Mouse (Mus musculus): Measurements from ENCODE around the gene Mybpc2. TPM values are rescaled to one million over a fixed set of nuclear protein-coding genes. Genes with fewer than 3 reads are reported as not detected.

Mybpc2 gene
- polyA plus RNA-seq, 1 experiment from 2014 or later: 0.10 TPM

DNA sequence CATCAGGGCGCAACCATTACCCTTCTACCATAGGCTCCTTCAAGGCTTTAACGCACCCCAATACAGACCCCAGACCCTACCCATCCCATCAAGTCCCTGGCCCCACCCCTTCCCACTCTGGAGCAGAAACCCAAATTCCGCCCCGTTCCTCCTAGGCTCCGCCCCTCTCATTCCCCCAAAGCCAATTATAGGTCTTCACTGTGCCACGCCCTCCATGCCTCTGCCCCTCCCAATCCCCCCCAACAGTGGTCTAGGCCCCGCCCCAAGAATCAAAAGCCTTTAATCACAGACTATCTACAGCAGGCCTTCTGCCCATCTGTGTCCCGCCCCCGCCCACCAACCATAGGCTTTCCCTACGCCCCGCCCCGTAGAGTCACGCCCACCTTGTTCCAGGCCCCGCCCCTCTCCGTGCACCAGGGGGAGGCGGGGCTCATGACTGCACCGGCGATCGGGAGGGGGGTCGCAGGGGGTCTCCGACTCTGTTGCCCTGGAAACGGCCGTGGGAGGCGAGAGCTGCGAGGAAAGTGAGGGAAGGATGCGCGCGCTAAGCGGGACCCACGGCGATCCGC is 28.8 kb upstream of the Mybpc2 start:
- Histone ChIP-seq H3K9me3 (no peaks in the 10 kb centered on the region), H3K4me1 (replicated peaks) (peaks cover 18% of the 10 kb centered on the region), H3K27ac (peak overlapping the region; percentile 92), H3K27me3 (ENCODE audit: insufficient read depth, poor library complexity, severe bottlenecking) (0 out of 2 replicates have a peak, but pooled peaks cover 3% of the 10 kb centered on the region), H3K36me3 (peaks cover 33% of the 10 kb centered on the region), H3K4me3 (peak overlapping the region; percentile 92)
- WGBS: under 1% methylated on average over 32 of the region's 32 CpGs
- DNase-seq (ENCODE audit: low spot score): peak; percentile 92

DNA sequence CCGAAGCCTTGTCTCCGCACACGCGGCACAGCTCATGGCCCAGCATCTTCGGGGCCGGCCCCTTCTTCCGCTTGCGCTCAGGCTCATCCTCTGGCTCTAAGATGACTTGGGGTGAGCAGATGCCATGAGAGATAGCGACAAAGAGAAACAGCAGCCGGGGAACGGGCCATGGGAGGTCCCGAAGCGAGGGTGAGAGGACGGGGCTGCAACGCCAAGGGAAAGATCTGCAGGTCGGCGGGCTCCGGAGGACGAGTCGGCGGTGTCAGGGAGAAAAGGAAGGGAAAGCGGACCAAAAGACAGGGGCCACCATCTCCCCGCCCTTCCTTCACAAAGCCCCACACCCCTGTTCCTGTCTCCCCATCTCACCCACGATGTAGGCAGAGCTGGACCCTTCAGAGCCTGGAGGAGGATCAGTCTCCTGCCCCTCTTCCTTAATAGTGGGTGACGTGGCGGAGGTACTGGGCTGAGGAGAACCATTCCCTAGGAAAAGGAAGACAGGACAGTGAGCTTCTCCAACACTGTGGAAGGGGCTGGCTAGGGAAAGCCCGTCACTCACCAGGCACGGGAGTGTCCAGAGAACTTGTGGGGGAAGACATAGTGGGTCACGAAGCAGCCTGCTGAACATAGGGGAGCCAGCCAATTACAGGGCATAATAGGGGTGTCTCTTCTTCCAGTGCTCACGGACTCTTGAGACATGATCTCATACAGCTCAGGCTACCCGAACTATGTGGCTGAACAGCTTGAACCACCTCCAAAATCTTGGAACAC is 27.9 kb upstream of the Mybpc2 start:
- H3K4me3 ChIP-seq: peak overlapping the region; percentile 92
- 86% methylated on average over 31 of the region's 31 CpGs for WGBS
- no peak for DNase-seq (ENCODE audit: low spot score)
- H3K9me3 ChIP-seq: no peaks in the 10 kb centered on the region
- 0 out of 2 replicates have a peak, but pooled peaks cover 3% of the 10 kb centered on the region for H3K27me3 ChIP-seq (ENCODE audit: insufficient read depth, poor library complexity, severe bottlenecking)
- H3K27ac ChIP-seq: no peak overlapping the region
- H3K36me3 ChIP-seq: peaks cover 33% of the 10 kb centered on the region
- H3K4me1 ChIP-seq (replicated peaks): peaks cover 28% of the 10 kb centered on the region

GRCm38 (mm10) chr7:44551731-44552130 is 27.3 kb upstream of the Mybpc2 start:
- Histone ChIP-seq H3K36me3 (peaks cover 36% of the 10 kb centered on the region), H3K4me3 (0 out of 2 replicates have a peak overlapping the region, but pooled peaks have one; percentile 9), H3K4me1 (replicated peaks) (peaks cover 34% of the 10 kb centered on the region), H3K9me3 (0 out of 2 replicates have a peak, but pooled peaks cover under 1% of the 10 kb centered on the region), H3K27me3 (ENCODE audit: insufficient read depth, poor library complexity, severe bottlenecking) (0 out of 2 replicates have a peak, but pooled peaks cover 3% of the 10 kb centered on the region), H3K27ac (no peak overlapping the region)
- WGBS: 77% methylated on average over 22 of the region's 22 CpGs
- no peak for DNase-seq (ENCODE audit: low spot score)

- Histone ChIP-seq H3K4me1 (replicated peaks) (peaks cover 35% of the 10 kb centered on the region), H3K27ac (no peak overlapping the region), H3K27me3 (ENCODE audit: insufficient read depth, poor library complexity, severe bottlenecking) (0 out of 2 replicates have a peak, but pooled peaks cover 3% of the 10 kb centered on the region), H3K36me3 (peaks cover 41% of the 10 kb centered on the region), H3K4me3 (no peak overlapping the region), H3K9me3 (0 out of 2 replicates have a peak, but pooled peaks cover 5% of the 10 kb centered on the region)
- WGBS: 93% methylated on average over 21 of the region's 21 CpGs
- DNase-seq (ENCODE audit: low spot score): no peak
Measured at GRCm38 (mm10) chr7:44551301-44551700, 26.8 kb upstream of the Mybpc2 start.

DNA sequence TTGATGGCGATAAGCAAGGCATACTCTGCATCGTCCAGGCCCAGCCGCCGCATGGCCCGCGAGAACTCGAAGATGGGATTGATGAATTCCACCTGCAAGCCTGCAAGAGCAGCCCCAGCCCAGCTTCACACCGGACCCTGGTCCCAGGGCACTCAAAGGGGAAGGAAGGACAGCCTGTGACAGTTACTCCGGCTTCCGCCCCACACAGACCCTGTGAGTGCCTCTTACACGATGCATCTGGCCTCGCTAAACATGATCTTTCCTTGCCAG is 25.9 kb upstream of the Mybpc2 start:
- H3K36me3 ChIP-seq: peaks cover 49% of the 10 kb centered on the region
- no peak overlapping the region for H3K27ac ChIP-seq
- WGBS: 96% methylated on average over 12 of the region's 12 CpGs
- H3K4me1 ChIP-seq (replicated peaks): peaks cover 35% of the 10 kb centered on the region
- H3K4me3 ChIP-seq: no peak overlapping the region
- H3K9me3 ChIP-seq: peaks cover 8% of the 10 kb centered on the region
- no peak for DNase-seq (ENCODE audit: low spot score)
- 0 out of 2 replicates have a peak, but pooled peaks cover 3% of the 10 kb centered on the region for H3K27me3 ChIP-seq (ENCODE audit: insufficient read depth, poor library complexity, severe bottlenecking)

GRCm38 (mm10) chr7:44549621-44550408 is 25.4 kb upstream of the Mybpc2 start:
- peaks cover 35% of the 10 kb centered on the region for H3K4me1 ChIP-seq (replicated peaks)
- peaks cover 8% of the 10 kb centered on the region for H3K9me3 ChIP-seq
- 95% methylated on average over 23 of the region's 23 CpGs for WGBS
- H3K27ac ChIP-seq: no peak overlapping the region
- H3K36me3 ChIP-seq: peaks cover 54% of the 10 kb centered on the region
- DNase-seq (ENCODE audit: low spot score): no peak
- no peak overlapping the region for H3K4me3 ChIP-seq
- 0 out of 2 replicates have a peak, but pooled peaks cover 3% of the 10 kb centered on the region for H3K27me3 ChIP-seq (ENCODE audit: insufficient read depth, poor library complexity, severe bottlenecking)

DNA sequence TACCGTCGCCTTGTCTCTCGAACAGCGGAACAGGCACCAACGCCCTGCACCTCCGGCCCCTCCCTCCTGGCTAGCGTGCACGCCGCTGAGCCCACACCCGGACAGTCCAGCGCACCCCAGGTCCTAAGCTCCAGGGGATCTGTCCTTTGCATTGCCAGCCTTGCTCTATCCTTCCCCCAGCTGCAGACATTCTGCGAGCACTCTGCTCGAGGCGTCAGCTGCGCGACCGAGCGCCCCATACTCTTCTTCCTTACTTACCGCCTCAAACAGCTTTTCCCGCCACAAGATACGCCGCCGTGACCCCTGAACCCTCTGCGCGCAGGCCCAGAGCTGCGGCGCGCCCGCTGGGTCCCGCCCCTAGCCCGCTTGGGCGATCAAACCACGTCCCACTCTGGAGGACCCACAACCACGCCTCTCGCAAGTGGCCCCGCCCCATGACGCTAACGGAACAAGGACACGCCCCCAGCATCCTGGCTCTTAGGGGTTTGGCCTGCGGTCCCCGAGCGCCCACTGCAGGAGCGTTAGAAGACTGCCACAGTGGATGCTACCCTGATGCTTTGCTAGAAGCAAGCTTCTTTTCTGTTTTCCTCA is 24.1 kb upstream of the Mybpc2 start, which contains the start of gene Pold1:
Gene Pold1, minus strand, starts transcription at position 353 of the 591 bp plus-strand sequence.
- Histone ChIP-seq H3K27ac (peak within 1 kb of the TSS; percentile 92), H3K4me1 (replicated peaks) (peaks cover 35% of the 10 kb centered on the region), H3K4me3 (peak within 1 kb of the TSS; percentile 75), H3K36me3 (peaks cover 59% of the 10 kb centered on the region), H3K9me3 (peaks cover 8% of the 10 kb centered on the region), H3K27me3 (ENCODE audit: insufficient read depth, poor library complexity, severe bottlenecking) (0 out of 2 replicates have a peak, but pooled peaks cover 3% of the 10 kb centered on the region)
- WGBS: under 1% methylated on average over 43 of the region's 43 CpGs
- peak; percentile 100 for DNase-seq (ENCODE audit: low spot score)

DNA sequence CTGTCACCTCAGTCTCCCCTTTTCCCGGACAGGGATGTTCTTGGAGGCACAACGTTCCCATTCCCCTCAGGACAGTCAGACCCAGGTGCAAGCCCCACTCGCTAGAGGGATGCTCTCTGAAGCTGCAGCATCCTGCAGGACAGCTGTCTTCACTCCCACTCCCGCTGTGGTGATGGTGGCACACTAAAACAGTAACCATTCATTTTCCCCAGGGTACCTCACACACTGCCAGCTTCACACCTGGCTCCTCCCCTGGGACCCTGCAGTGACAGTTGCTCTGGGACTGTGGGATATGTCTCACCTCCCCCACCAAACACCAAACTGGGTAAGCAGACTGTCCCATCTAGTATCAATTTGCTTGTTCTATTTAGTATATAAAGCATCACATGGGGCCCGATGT is 23.3 kb upstream of the Mybpc2 start:
- H3K27me3 ChIP-seq (ENCODE audit: insufficient read depth, poor library complexity, severe bottlenecking): 0 out of 2 replicates have a peak, but pooled peaks cover 3% of the 10 kb centered on the region
- DNase-seq (ENCODE audit: low spot score): no peak
- H3K9me3 ChIP-seq: peaks cover 8% of the 10 kb centered on the region
- peaks cover 27% of the 10 kb centered on the region for H3K4me1 ChIP-seq (replicated peaks)
- H3K36me3 ChIP-seq: peaks cover 68% of the 10 kb centered on the region
- H3K27ac ChIP-seq: peak overlapping the region; percentile 92
- H3K4me3 ChIP-seq: peak overlapping the region; percentile 75
- WGBS: 35% methylated on average over 5 of the region's 5 CpGs

DNA sequence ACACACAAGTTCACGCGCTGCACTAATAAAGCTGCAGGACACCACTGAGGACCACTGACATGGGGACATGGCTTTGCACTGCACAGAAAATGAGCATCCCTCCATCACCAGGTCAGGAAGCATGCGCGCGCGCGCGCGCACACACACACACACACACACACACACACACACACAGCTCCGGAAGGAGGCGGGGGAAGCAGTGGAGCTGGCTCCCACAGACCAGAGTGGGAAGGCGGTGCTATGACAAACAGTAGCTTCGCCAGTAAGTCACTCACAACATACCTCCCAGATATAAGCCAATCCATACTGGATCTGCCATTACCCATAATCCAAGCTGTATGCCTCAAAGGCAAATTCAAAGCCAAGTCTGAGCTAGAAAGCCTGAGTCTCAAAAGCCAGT is 22.6 kb upstream of the Mybpc2 start:
- Histone ChIP-seq H3K4me1 (replicated peaks) (peaks cover 20% of the 10 kb centered on the region), H3K27ac (no peak overlapping the region), H3K9me3 (peaks cover 8% of the 10 kb centered on the region), H3K4me3 (peak overlapping the region; percentile 75), H3K36me3 (peaks cover 69% of the 10 kb centered on the region), H3K27me3 (ENCODE audit: insufficient read depth, poor library complexity, severe bottlenecking) (0 out of 2 replicates have a peak, but pooled peaks cover 3% of the 10 kb centered on the region)
- WGBS: 99% methylated on average over 13 of the region's 13 CpGs
- DNase-seq (ENCODE audit: low spot score): no peak

DNA sequence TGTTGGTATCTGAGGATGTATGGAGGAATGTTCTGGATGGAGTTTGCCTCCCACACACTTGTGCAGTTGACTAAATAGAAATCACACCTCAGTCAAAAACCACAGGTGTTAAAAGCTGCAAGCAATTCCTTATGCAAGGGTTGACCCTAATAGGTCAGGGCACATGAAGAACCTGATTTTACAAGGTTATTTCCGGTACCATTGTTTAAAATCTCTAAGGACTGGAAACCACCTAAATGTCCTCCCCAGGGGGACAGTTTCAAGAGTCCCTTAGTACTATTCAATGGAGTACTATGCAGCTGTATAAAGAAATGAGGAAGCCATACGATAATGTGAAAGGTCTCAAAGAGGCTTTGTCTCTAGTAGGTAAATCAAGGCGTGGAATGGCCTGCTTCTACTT is 21.8 kb upstream of the Mybpc2 start:
- H3K27me3 ChIP-seq (ENCODE audit: insufficient read depth, poor library complexity, severe bottlenecking): no peaks in the 10 kb centered on the region
- no peak overlapping the region; the same call in 1 of the 2 replicates for H3K4me3 ChIP-seq
- H3K27ac ChIP-seq: no peak overlapping the region
- peaks cover 8% of the 10 kb centered on the region for H3K9me3 ChIP-seq
- 93% methylated on average over 3 of the region's 3 CpGs for WGBS
- peaks cover 20% of the 10 kb centered on the region for H3K4me1 ChIP-seq (replicated peaks)
- DNase-seq (ENCODE audit: low spot score): no peak
- H3K36me3 ChIP-seq: peaks cover 69% of the 10 kb centered on the region

DNA sequence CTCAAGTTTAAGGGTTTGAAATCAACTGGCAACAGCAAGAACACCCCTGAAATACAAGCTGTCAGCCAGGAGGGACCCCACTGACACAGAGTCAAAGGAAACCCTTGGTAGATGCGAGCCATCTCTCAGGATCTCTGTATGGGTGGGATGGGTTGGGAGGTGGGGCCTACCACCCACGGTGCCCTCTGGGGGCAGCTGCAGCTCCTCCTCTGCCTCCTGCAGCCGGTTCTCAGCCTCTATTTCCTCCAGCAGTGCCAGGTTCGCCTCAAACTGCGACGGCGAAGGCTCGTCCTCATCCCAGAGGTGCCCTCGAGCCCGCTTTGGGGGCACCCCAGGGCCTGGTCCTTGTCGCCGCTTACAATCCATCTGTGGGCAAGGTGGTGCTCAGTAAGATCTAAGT is 18.6 kb upstream of the Mybpc2 start:
- Histone ChIP-seq H3K4me1 (replicated peaks) (peaks cover 15% of the 10 kb centered on the region), H3K27me3 (ENCODE audit: insufficient read depth, poor library complexity, severe bottlenecking) (no peaks in the 10 kb centered on the region), H3K4me3 (no peak overlapping the region), H3K36me3 (peaks cover 81% of the 10 kb centered on the region), H3K27ac (no peak overlapping the region), H3K9me3 (peaks cover 8% of the 10 kb centered on the region)
- DNase-seq (ENCODE audit: low spot score): no peak
- WGBS: 81% methylated on average over 12 of the region's 12 CpGs

DNA sequence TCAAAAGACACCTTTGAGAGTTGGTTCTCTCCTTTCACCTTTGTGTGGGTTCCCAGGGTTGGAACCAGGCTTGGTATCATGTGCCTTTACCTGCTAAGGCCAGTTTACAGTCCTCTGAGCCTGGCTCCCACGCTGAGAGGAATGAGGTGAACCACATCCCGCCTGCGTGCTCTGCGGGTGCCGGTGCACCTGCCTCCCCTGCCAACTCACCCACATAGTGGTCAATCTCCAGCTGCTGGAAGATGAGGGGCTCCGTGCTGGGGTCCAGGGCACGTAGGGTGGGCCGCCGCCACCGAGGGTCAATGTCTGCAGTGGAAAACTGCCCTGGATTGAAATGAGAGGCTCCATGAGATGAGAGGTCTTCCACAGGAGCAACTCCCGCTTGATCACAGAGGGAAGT is 18.1 kb upstream of the Mybpc2 start:
- Histone ChIP-seq H3K27ac (no peak overlapping the region), H3K4me3 (no peak overlapping the region), H3K9me3 (peaks cover 8% of the 10 kb centered on the region), H3K4me1 (replicated peaks) (peaks cover 9% of the 10 kb centered on the region), H3K36me3 (peaks cover 86% of the 10 kb centered on the region), H3K27me3 (ENCODE audit: insufficient read depth, poor library complexity, severe bottlenecking) (no peaks in the 10 kb centered on the region)
- 93% methylated on average over 11 of the region's 11 CpGs for WGBS
- DNase-seq (ENCODE audit: low spot score): no peak
